Mouse (Mus musculus): ENCODE data around the gene Rad9a. TPM values are rescaled to one million over a fixed set of nuclear protein-coding genes. Genes with fewer than 3 reads are reported as not detected.

The Rad9a gene
- polyA plus RNA-seq, 1 experiment from 2014 or later = 26.1 TPM

- peak; percentile 91 for ATAC-seq
- H3K9ac ChIP-seq (replicated peaks; ENCODE audit: low read depth, low read length) = peak within 1 kb of the TSS; percentile 91
- WGBS = 7% methylated on average over 40 of the region's 47 CpGs
These were observed 9.8 kb downstream of the Rad9a start, which contains the start of gene Ppp1ca for GRCm38 (mm10) chr19:4191528-4192250. TSS of gene Ppp1ca (plus strand) at chr19:4192065.

GRCm38 (mm10) chr19:4190831-4191334 is 10.6 kb downstream of the Rad9a start, which contains the start of gene Tbc1d10c:
TSS of gene Tbc1d10c (minus strand) at chr19:4191284.
- Histone ChIP-seq H3K4me1 (replicated peaks; ENCODE audit: control insufficient read depth, insufficient read depth, low read length) (peaks cover 23% of the 10 kb centered on the region), H3K9ac (replicated peaks; ENCODE audit: low read depth, low read length) (peak within 1 kb of the TSS; percentile 91), H3K27me3 (replicated peaks; ENCODE audit: control insufficient read depth, insufficient read depth, low read length) (no peaks in the 10 kb centered on the region), H3K4me3 (replicated peaks; ENCODE audit: low read length) (peak within 1 kb of the TSS; percentile 67), H3K9me3 (ENCODE audit: control insufficient read depth, low read length) (no peaks in the 10 kb centered on the region), H3K36me3 (ENCODE audit: control insufficient read depth, insufficient read depth) (peaks cover 10% of the 10 kb centered on the region), H3K4me2 (ENCODE audit: low read length) (peak within 1 kb of the TSS; percentile 97), H3K27ac (ENCODE audit: low read length) (peak within 1 kb of the TSS; percentile 84)
- ATAC-seq = no peak
- 78% methylated on average over 4 of the region's 4 CpGs for WGBS

More at GRCm38 (mm10) chr19:4191528-4192250, 9.8 kb downstream of the Rad9a start, which contains the start of gene Ppp1ca:
- peak within 1 kb of the TSS; percentile 97 for H3K4me2 ChIP-seq (ENCODE audit: low read length)
- H3K27ac ChIP-seq (ENCODE audit: low read length) = peak within 1 kb of the TSS; percentile 84
- H3K27me3 ChIP-seq (replicated peaks; ENCODE audit: control insufficient read depth, insufficient read depth, low read length) = no peaks in the 10 kb centered on the region
- peak within 1 kb of the TSS; percentile 67 for H3K4me3 ChIP-seq (replicated peaks; ENCODE audit: low read length)
- no peaks in the 10 kb centered on the region for H3K9me3 ChIP-seq (ENCODE audit: control insufficient read depth, low read length)
- H3K36me3 ChIP-seq (ENCODE audit: control insufficient read depth, insufficient read depth) = peaks cover 14% of the 10 kb centered on the region
- peaks cover 28% of the 10 kb centered on the region for H3K4me1 ChIP-seq (replicated peaks; ENCODE audit: control insufficient read depth, insufficient read depth, low read length)

- Histone ChIP-seq H3K36me3 (ENCODE audit: control insufficient read depth, insufficient read depth) (peaks cover 2% of the 10 kb centered on the region; the same call in 1 of the 2 replicates), H3K9ac (replicated peaks; ENCODE audit: low read depth, low read length) (no peak overlapping the region), H3K27me3 (replicated peaks; ENCODE audit: control insufficient read depth, insufficient read depth, low read length) (no peaks in the 10 kb centered on the region), H3K27ac (ENCODE audit: low read length) (no peak overlapping the region), H3K4me3 (replicated peaks; ENCODE audit: low read length) (no peak overlapping the region), H3K4me1 (replicated peaks; ENCODE audit: control insufficient read depth, insufficient read depth, low read length) (peaks cover 18% of the 10 kb centered on the region), H3K4me2 (ENCODE audit: low read length) (no peak overlapping the region), H3K9me3 (ENCODE audit: control insufficient read depth, low read length) (no peaks in the 10 kb centered on the region)
- WGBS = 86% methylated on average over 12 of the region's 12 CpGs
- no peak for ATAC-seq
These were observed 12.3 kb downstream of the Rad9a start for GRCm38 (mm10) chr19:4189051-4189620.

GRCm38 (mm10) chr19:4187303-4187702 is 14.2 kb downstream of the Rad9a start:
- no peak overlapping the region for H3K9ac ChIP-seq (replicated peaks; ENCODE audit: low read depth, low read length)
- no peaks in the 10 kb centered on the region for H3K9me3 ChIP-seq (ENCODE audit: control insufficient read depth, low read length)
- peaks cover 3% of the 10 kb centered on the region; the same call in 1 of the 2 replicates for H3K4me1 ChIP-seq (replicated peaks; ENCODE audit: control insufficient read depth, insufficient read depth, low read length)
- 80% methylated on average over 3 of the region's 3 CpGs for WGBS
- no peak overlapping the region for H3K27ac ChIP-seq (ENCODE audit: low read length)
- no peak overlapping the region for H3K4me3 ChIP-seq (replicated peaks; ENCODE audit: low read length)
- no peak for ATAC-seq
- no peaks in the 10 kb centered on the region for H3K27me3 ChIP-seq (replicated peaks; ENCODE audit: control insufficient read depth, insufficient read depth, low read length)
- H3K4me2 ChIP-seq (ENCODE audit: low read length) = no peak overlapping the region
- H3K36me3 ChIP-seq (ENCODE audit: control insufficient read depth, insufficient read depth) = no peaks in the 10 kb centered on the region

GRCm38 (mm10) chr19:4184976-4185975 is 16.2 kb downstream of the Rad9a start:
- Histone ChIP-seq H3K4me3 (replicated peaks; ENCODE audit: low read length) (no peak overlapping the region), H3K9me3 (ENCODE audit: control insufficient read depth, low read length) (no peaks in the 10 kb centered on the region), H3K27me3 (replicated peaks; ENCODE audit: control insufficient read depth, insufficient read depth, low read length) (no peaks in the 10 kb centered on the region), H3K9ac (replicated peaks; ENCODE audit: low read depth, low read length) (no peak overlapping the region), H3K27ac (ENCODE audit: low read length) (no peak overlapping the region), H3K4me1 (replicated peaks; ENCODE audit: control insufficient read depth, insufficient read depth, low read length) (peaks cover 6% of the 10 kb centered on the region), H3K4me2 (ENCODE audit: low read length) (no peak overlapping the region), H3K36me3 (ENCODE audit: control insufficient read depth, insufficient read depth) (no peaks in the 10 kb centered on the region)
- ATAC-seq = no peak
- WGBS = 62% methylated on average over 15 of the region's 15 CpGs

- Histone ChIP-seq H3K4me2 (ENCODE audit: low read length) (no peak overlapping the region), H3K36me3 (ENCODE audit: control insufficient read depth, insufficient read depth) (no peaks in the 10 kb centered on the region), H3K27me3 (replicated peaks; ENCODE audit: control insufficient read depth, insufficient read depth, low read length) (no peaks in the 10 kb centered on the region), H3K9me3 (ENCODE audit: control insufficient read depth, low read length) (no peaks in the 10 kb centered on the region), H3K4me3 (replicated peaks; ENCODE audit: low read length) (no peak overlapping the region), H3K27ac (ENCODE audit: low read length) (no peak overlapping the region), H3K4me1 (replicated peaks; ENCODE audit: control insufficient read depth, insufficient read depth, low read length) (peaks cover 6% of the 10 kb centered on the region), H3K9ac (replicated peaks; ENCODE audit: low read depth, low read length) (no peak overlapping the region)
- WGBS = 63% methylated on average over 2 of the region's 2 CpGs
- ATAC-seq = no peak
These were observed 17.8 kb downstream of the Rad9a start for GRCm38 (mm10) chr19:4183689-4184088.

- no peak overlapping the region for H3K4me3 ChIP-seq (replicated peaks; ENCODE audit: low read length)
- H3K4me1 ChIP-seq (replicated peaks; ENCODE audit: control insufficient read depth, insufficient read depth, low read length) = peaks cover 6% of the 10 kb centered on the region
- no peak overlapping the region for H3K4me2 ChIP-seq (ENCODE audit: low read length)
- no peak overlapping the region for H3K27ac ChIP-seq (ENCODE audit: low read length)
- ATAC-seq = peak; percentile 74
- no peaks in the 10 kb centered on the region for H3K36me3 ChIP-seq (ENCODE audit: control insufficient read depth, insufficient read depth)
- 49% methylated on average over 3 of the region's 3 CpGs for WGBS
- no peak overlapping the region for H3K9ac ChIP-seq (replicated peaks; ENCODE audit: low read depth, low read length)
- H3K9me3 ChIP-seq (ENCODE audit: control insufficient read depth, low read length) = no peaks in the 10 kb centered on the region
- H3K27me3 ChIP-seq (replicated peaks; ENCODE audit: control insufficient read depth, insufficient read depth, low read length) = no peaks in the 10 kb centered on the region
These were observed 19.6 kb downstream of the Rad9a start for GRCm38 (mm10) chr19:4181892-4182291.

GRCm38 (mm10) chr19:4180411-4180810 is 21.1 kb downstream of the Rad9a start:
- H3K4me1 ChIP-seq (replicated peaks; ENCODE audit: control insufficient read depth, insufficient read depth, low read length) = peaks cover 10% of the 10 kb centered on the region
- no peak overlapping the region for H3K27ac ChIP-seq (ENCODE audit: low read length)
- H3K4me2 ChIP-seq (ENCODE audit: low read length) = no peak overlapping the region
- no peaks in the 10 kb centered on the region for H3K9me3 ChIP-seq (ENCODE audit: control insufficient read depth, low read length)
- no peak overlapping the region for H3K9ac ChIP-seq (replicated peaks; ENCODE audit: low read depth, low read length)
- 88% methylated on average over 7 of the region's 7 CpGs for WGBS
- no peaks in the 10 kb centered on the region for H3K27me3 ChIP-seq (replicated peaks; ENCODE audit: control insufficient read depth, insufficient read depth, low read length)
- H3K4me3 ChIP-seq (replicated peaks; ENCODE audit: low read length) = no peak overlapping the region
- no peaks in the 10 kb centered on the region for H3K36me3 ChIP-seq (ENCODE audit: control insufficient read depth, insufficient read depth)
- no peak for ATAC-seq
